Mouse (Mus musculus): Measurements from ENCODE around the gene Mis12. TPM values are rescaled to one million over a fixed set of nuclear protein-coding genes. Genes with fewer than 3 reads are reported as not detected.

Mis12 gene
- polyA plus RNA-seq (2012; rRNA removed), result 4.0 and 5.4 TPM in 2 replicates

DNA sequence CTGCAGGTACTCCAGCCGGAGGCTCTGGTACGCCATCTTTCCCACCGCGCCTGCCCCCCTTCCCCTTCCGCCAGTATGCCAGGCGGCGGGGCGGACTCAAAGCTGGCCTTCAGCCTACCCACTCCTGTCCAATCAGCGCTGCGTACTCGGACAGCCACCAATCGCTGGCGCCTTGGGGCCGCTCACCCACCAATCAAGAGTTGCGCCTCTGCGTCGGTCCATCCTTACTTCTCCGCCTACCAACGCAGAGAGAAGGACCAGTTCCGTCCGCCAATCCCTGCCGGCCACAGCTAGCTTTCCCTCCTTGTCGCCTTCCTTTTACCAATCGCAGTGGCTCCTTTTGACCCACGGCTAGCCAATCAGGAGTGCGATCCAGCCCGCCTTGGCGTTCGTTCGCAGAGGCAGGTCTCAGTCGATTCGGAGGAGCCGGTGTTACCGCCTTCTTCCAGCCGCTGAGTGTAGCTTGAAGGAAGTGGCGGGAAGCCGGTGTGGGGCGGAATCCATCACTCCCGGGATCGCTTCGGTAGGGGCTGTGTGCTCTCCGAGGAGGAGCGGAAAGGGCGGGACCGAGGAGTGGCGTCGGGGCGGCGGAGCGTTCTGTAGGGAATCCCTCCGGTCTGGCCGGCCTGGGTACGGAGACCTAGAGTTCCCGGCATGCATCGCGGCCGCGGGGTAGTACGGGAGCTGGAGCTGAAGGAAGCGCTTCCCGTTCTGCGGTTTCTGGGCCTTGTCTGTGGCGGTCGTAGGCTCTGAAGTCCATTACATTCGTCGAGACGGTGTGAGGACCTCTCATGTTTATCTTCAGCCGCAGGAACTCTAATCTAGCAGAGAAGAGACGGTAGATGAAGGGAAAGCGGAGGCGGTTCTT, at the start of gene Mis12, which contains the start of gene Derl2:
Gene Mis12, plus strand, starts transcription at position 411 of the 868 bp plus-strand sequence.
Gene Derl2, minus strand, starts transcription at position 641 of the 868 bp plus-strand sequence.
- under 1% methylated on average over 71 of the region's 71 CpGs for WGBS
- peak; percentile 98 for DNase-seq (ENCODE audit: low read depth, low spot score)

DNA sequence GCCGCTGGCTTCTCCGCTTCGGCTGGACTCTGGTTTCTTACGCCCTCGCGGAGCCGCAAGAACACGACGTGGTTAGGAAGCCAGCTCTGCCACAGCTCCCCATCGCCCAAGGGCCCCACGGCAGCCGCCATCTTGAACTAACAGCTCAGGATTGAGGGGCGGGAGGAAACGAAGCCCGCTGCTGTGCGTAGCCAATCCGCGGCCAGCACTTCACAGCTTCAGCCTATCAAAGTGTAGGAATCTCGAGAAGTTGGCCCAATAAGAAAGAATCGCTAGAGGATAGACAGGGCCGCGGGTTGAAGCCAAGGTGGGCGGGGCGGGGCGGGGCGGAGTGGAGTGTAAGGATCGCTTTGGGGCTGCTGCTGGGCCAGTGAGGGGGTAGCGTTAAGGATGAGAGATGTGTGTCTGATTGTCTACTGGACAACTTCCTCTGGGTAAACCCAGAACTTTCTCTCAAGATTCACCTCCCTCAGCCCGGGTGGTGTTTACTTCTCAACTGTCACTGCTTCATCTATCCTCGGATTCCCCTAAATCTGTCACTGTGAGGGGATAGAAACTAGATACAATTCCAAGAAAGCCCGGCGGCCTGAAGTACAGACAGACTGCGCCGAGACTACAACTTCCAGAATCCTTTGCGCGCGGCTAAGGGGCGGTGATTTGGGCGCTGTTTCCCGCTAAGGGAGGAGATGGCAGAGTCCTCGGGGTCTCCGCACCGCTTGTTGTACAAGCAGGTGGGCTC, 49.4 kb upstream of the Mis12 start, which contains the start of the genes Nup88 and Rpain:
Gene Nup88, minus strand, starts transcription at position 153 of the 739 bp plus-strand sequence.
Gene Rpain, plus strand, starts transcription at position 393 of the 739 bp plus-strand sequence.
- WGBS, result under 1% methylated on average over 43 of the region's 43 CpGs
- DNase-seq (ENCODE audit: low read depth, low spot score), result peak; percentile 92

DNA sequence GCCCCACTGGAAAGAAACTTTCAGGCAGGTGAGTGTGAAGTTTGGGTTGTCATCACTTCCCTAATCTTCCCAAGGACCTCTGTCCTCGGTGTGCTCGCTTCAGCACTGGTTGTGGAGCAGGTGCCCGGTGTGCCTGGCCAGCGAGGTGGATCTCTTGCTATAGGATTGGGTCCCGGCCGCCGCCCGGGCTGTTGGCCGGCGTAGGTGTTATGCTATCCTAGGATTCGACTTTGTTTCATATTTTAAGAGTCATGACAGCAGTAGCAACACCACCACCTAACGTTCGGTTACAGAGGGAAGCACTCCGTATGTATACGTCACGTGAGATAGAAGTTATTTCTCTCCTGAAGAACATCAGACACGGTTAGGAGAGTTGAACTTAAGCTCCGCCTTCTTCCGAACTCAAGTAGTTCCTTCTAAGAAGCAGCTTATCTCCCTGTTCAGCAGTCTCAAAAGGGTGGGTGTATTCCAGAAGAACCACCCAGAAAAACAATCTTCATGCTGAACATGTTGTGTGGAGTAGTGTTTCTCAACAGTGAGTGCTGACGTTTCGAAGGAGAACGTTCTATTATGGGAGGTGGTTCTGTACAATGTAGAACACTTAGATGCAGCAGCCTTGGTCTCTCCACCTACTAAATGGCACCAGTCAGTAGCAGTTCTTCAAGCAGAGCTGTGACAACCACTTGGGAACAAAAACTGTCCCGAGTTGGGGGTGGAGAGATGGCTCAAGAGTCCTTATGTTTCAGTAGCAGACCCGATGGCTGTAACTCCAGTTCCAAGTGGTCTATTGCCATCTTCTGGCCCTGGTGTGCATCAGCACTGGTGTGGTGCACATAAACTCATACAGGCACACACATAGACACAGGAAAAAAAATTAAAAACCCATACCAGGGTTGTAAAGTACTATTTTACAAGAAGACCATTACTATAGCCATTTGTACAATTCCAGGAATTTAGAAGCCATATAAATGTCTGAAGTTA, 48.6 kb upstream of the Mis12 start:
- DNase-seq (ENCODE audit: low read depth, low spot score), result peak; percentile 48
- 12% methylated on average over 24 of the region's 24 CpGs for WGBS

- DNase-seq (ENCODE audit: low read depth, low spot score), result no peak
Measured at GRCm38 (mm10) chr11:70972586-70972985, 46.8 kb upstream of the Mis12 start.

GRCm38 (mm10) chr11:70973947-70974346, 45.5 kb upstream of the Mis12 start:
- DNase-seq (ENCODE audit: low read depth, low spot score), result no peak
- 65% methylated on average over 4 of the region's 4 CpGs for WGBS

More at GRCm38 (mm10) chr11:70972586-70972985, 46.8 kb upstream of the Mis12 start:
- WGBS, result 64% methylated on average over 1 of the region's 1 CpGs

GRCm38 (mm10) chr11:70975193-70975592, 44.2 kb upstream of the Mis12 start:
- no peak for DNase-seq (ENCODE audit: low read depth, low spot score)
- WGBS, result 71% methylated on average over 2 of the region's 2 CpGs

GRCm38 (mm10) chr11:70977293-70977692, 42.1 kb upstream of the Mis12 start:
- DNase-seq (ENCODE audit: low read depth, low spot score), result no peak
- 83% methylated on average over 6 of the region's 6 CpGs for WGBS

DNA sequence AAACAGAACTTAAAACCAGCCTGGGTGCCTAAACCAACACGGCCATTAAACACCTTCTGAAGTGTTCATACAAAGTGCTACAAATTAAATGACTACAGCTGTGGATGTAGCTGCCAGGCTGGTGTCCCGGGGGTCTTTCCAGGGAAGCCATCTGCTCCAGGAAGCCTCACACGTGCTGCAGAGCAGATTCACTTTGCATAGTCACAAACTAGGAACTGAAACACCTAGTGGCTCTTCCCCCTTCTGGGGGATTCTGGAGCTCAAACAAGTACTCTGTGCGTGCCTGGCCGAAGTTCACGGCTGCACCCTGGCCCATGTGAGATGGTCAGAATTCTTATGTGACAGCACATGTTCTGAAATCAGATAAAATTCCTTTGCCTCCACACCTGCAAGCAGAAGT, 39.2 kb upstream of the Mis12 start:
- 78% methylated on average over 6 of the region's 6 CpGs for WGBS
- no peak for DNase-seq (ENCODE audit: low read depth, low spot score)

DNA sequence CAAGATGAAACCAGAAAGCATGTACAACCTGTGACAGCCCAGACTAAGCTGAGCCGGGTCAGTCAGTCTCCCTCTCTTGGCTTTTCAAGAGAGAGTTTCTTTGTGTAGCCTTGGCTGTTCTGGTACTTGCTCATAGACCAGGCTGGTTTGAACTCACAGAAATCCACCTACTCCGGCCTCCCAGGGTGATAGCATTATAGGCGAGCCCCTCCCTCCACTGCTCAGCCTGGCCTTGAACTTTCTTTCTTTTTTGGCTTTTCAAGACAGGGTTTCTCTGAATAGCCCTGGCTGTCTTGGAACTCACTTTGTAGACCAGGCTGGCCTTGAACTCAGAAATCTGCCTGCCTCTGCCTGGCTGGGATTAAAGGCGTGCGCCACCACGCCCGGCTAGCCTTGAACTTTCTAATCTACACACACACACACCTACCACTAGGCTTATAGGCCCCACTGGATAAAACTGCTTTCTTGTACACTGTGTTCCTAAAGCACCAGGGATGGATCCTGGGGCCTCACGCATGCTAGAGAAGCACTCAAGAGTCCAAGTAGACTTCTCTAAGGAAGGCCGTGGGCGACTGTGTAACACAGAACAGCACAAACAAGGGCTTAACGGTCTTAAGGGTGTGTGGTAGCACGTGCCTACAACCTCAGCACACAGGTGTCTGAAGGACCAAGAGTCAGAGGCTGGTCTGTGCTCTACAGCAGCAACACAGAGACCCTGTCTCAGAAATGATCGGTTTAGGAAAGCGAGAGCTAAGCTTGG, 38.5 kb upstream of the Mis12 start:
- 89% methylated on average over 14 of the region's 14 CpGs for WGBS

DNA sequence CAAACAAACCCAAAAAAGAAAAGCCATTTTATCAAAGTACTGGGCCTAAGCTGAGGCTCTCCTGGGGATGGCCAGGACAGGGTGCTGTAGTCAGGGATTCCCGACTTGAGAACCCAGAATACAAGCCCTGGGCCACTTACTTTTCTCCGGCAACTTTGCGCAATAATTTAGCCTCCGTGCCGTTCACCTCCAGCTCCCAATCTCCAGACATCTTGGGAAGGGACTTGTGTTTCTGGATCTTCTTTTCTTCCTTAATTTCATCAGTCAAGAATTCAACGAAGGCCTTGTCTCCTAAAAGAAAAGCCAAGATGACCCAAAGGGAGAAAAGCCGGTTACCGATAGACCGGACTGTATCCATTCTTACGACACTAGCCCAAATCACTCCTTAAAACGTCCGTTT, 37.4 kb upstream of the Mis12 start:
- 5% methylated on average over 12 of the region's 12 CpGs for WGBS
- no peak for DNase-seq (ENCODE audit: low read depth, low spot score)

More for the DNA sequence above, 38.5 kb upstream of the Mis12 start:
- DNase-seq (ENCODE audit: low read depth, low spot score), result no peak

DNA sequence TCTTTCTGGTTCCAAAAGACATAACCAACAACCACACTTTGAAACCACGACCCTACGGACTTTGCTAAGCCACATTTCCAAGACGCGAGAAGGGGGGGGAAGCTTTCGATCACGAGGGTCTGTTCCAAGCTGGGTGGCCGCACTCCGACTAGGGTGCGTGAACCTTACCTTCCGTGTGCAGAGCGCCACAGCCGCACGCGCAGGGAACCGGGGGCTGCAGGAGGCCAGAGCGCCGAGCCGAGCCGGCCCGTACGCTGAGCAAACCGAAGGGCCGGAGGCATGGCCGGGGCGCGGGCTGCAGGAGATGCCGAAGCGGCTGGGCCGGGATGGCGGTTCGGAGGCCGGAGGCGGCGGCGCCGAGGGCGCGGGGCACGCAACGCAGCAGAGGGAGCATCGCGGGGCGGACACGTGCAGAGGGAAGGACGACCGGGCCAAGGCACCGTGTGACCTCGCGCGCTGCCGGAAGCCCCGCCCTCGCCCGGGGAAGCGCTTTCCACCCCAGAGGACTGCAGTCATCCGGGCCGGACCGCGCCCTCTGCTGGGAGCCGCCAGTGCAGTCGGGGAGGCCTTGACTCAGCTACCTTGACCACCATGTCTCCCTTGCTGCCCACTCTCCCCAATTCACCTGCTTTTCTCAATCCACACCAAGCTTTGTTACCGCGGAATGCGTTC, 36.7 kb upstream of the Mis12 start, which contains the start of gene C1qbp:
Gene C1qbp, minus strand, starts transcription at position 470 of the 672 bp plus-strand sequence.
- WGBS, result under 1% methylated on average over 64 of the region's 64 CpGs
- DNase-seq (ENCODE audit: low read depth, low spot score), result no peak

DNA sequence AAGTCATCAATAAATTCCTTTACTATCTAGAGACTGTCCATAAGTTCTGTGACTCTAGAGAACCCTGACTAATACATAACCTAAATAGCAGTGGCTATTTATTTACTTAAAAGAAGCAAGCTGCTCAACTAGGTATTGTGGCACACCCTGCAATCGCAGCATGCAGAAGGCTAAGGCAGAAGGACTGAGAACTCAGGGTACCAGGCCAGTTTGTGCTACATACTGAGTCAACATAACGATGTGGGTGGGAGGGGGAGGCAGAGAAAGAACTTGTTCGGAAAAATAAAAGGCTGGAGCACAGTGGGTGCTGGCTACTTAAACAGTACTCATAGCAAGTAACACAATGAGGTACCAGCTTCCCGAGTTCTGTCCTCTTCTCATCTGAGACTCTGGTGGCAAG, 18.2 kb upstream of the Mis12 start:
- 81% methylated on average over 4 of the region's 4 CpGs for WGBS

GRCm38 (mm10) chr11:71003611-71004315, 15.6 kb upstream of the Mis12 start:
- no peak for DNase-seq (ENCODE audit: low read depth, low spot score)
- under 1% methylated on average over 49 of the region's 49 CpGs for WGBS

More for the DNA sequence above, 18.2 kb upstream of the Mis12 start:
- DNase-seq (ENCODE audit: low read depth, low spot score), result no peak

DNA sequence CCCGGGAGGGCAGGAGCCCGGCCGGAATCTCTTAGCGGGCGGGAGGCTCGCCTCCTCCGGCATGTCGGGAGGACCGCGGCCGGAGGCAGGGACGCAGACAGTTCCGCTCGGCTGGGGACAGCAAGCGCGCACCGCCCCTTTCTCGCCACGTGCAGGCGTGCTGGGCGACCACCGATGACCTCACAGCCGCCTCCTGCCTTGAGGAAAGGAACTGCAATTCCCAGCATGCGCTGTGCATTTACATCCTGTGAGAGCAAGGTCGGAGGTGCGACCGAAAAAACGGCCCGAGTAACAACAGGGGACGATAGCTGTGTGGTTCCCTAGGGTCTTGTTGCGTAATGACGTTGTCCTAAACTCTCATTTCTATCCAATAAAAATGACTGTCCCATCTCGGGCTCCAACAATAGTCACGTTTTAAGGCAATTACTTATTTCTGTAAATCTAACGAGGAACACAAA, 15.1 kb upstream of the Mis12 start, which contains the start of gene Dhx33:
Gene Dhx33, minus strand, starts transcription at position 122 of the 458 bp plus-strand sequence.
- under 1% methylated on average over 35 of the region's 35 CpGs for WGBS
- DNase-seq (ENCODE audit: low read depth, low spot score), result peak; percentile 97

GRCm38 (mm10) chr11:71005046-71005445, 14.4 kb upstream of the Mis12 start:
- 48% methylated on average over 5 of the region's 5 CpGs for WGBS
- no peak for DNase-seq (ENCODE audit: low read depth, low spot score)

DNA sequence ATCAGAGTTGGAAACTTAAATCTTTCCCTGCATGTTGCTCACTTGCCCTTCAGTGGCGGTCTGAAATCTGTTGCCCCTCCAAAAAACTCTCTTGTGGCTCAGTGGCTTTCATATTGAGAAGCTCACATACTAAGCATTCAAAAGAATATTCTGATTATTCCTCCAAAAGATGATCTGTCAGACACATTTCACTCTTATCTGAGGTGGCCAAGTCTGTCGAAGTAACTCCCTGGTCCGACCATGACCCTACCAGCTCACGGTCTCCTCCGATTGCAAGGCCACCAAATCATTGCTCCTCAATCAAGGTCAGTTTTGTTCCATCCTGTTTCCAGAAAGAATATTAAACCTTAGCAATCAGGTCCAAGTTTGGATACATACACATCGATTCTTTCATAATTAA, 12.4 kb upstream of the Mis12 start:
- no peak for DNase-seq (ENCODE audit: low read depth, low spot score)
- 91% methylated on average over 6 of the region's 6 CpGs for WGBS

DNA sequence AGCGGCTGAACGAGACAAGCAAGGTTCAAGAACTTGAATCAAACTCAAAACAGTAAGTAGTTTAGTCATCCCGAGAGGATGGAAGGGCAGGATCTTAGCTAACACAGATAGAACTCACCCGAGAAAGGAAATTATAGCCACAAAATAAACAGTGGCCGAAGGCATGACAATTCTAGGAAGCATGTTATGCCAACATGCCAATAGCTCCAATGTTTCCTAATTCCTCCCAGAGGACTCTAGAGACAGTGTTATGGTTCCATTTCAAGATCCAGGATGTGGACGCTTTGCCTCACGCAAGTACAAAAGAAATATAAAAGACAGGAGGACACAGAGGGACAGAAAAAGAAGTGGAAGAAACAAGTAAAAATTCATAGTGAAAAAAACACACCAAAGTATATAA, 11.6 kb upstream of the Mis12 start:
- DNase-seq (ENCODE audit: low read depth, low spot score), result no peak
- WGBS, result 78% methylated on average over 7 of the region's 7 CpGs

All from large intestine, adult 2 months (tissue).